Mouse (Mus musculus): ENCODE results near the gene Lzts3. TPM values are rescaled to one million over a fixed set of nuclear protein-coding genes. Genes with fewer than 3 reads are reported as not detected.
A peak's percentile ranks its signal among the peaks of the same experiment; 100 is the strongest.

Lzts3 gene
- not detected in 2 replicates for polyA plus RNA-seq (2012; ENCODE audit: insufficient read depth, insufficient read length, low replicate concordance, missing spikeins)

- Histone ChIP-seq H3K4me3 (ENCODE audit: insufficient read depth, low read depth, low read length) (peak within 1 kb of the TSS; percentile 87), H3K4me1 (ENCODE audit: control insufficient read depth, insufficient read depth, low read length) (peaks cover 9% of the 10 kb centered on the region), H3K27ac (ENCODE audit: insufficient read depth, low read depth, low read length) (0 out of 2 replicates have a peak within 1 kb of the TSS, but pooled peaks have one; percentile 13)
- TF ChIP-seq POLR2A (IDR thresholded peaks at IDR 0.05; ENCODE audit: insufficient read depth, low read depth, low read length) (peak; percentile 76), CTCF (IDR thresholded peaks at IDR 0.05; ENCODE audit: insufficient read depth, low read depth, low read length) (no peak)
- 3% methylated on average over 40 of the region's 40 CpGs for WGBS
Observed at GRCm38 (mm10) chr2:130642684-130643369, at the start of gene Lzts3. TSS of gene Lzts3 (minus strand) at chr2:130642803.

GRCm38 (mm10) chr2:130689011-130689410, 46.4 kb upstream of the Lzts3 start:
- no peak overlapping the region for H3K27ac ChIP-seq (ENCODE audit: insufficient read depth, low read depth, low read length)
- no peak for TF ChIP-seq POLR2A (IDR thresholded peaks at IDR 0.05; ENCODE audit: insufficient read depth, low read depth, low read length)
- no peak for TF ChIP-seq CTCF (IDR thresholded peaks at IDR 0.05; ENCODE audit: insufficient read depth, low read depth, low read length)
- H3K4me1 ChIP-seq (ENCODE audit: control insufficient read depth, insufficient read depth, low read length) = no peaks in the 10 kb centered on the region; the same call in 1 of the 2 replicates
- WGBS = 83% methylated on average over 2 of the region's 2 CpGs
- no peak overlapping the region for H3K4me3 ChIP-seq (ENCODE audit: insufficient read depth, low read depth, low read length)

GRCm38 (mm10) chr2:130685426-130685825, 42.8 kb upstream of the Lzts3 start:
- no peak overlapping the region for H3K27ac ChIP-seq (ENCODE audit: insufficient read depth, low read depth, low read length)
- no peak for TF ChIP-seq CTCF (IDR thresholded peaks at IDR 0.05; ENCODE audit: insufficient read depth, low read depth, low read length)
- no peak for TF ChIP-seq POLR2A (IDR thresholded peaks at IDR 0.05; ENCODE audit: insufficient read depth, low read depth, low read length)
- H3K4me1 ChIP-seq (ENCODE audit: control insufficient read depth, insufficient read depth, low read length) = no peaks in the 10 kb centered on the region
- no peak overlapping the region for H3K4me3 ChIP-seq (ENCODE audit: insufficient read depth, low read depth, low read length)
- 91% methylated on average over 9 of the region's 9 CpGs for WGBS

DNA sequence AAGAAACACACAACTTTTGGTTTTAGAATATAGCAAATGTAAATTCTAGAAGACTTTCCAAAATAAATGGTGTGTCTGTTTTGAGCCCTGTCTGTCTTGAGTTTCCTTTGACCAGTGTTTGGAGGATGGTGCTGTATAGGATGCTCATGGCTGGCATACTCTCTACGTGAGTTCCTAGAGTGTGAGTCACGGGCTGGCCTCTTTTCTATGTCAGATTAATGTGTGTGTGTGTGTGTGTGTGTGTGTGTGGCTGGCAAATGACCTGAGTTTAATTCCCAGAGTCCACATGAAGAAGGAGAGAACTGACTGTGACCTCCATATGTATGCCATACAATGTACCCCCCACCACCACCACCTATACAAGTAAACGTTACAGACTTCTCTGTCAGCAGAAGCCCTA, 38.9 kb upstream of the Lzts3 start:
- TF ChIP-seq POLR2A (IDR thresholded peaks at IDR 0.05; ENCODE audit: insufficient read depth, low read depth, low read length) = no peak
- TF ChIP-seq CTCF (IDR thresholded peaks at IDR 0.05; ENCODE audit: insufficient read depth, low read depth, low read length) = no peak
- Histone ChIP-seq H3K4me1 (ENCODE audit: control insufficient read depth, insufficient read depth, low read length) (no peaks in the 10 kb centered on the region), H3K27ac (ENCODE audit: insufficient read depth, low read depth, low read length) (no peak overlapping the region), H3K4me3 (ENCODE audit: insufficient read depth, low read depth, low read length) (no peak overlapping the region)
- WGBS = 75% methylated on average over 3 of the region's 3 CpGs

DNA sequence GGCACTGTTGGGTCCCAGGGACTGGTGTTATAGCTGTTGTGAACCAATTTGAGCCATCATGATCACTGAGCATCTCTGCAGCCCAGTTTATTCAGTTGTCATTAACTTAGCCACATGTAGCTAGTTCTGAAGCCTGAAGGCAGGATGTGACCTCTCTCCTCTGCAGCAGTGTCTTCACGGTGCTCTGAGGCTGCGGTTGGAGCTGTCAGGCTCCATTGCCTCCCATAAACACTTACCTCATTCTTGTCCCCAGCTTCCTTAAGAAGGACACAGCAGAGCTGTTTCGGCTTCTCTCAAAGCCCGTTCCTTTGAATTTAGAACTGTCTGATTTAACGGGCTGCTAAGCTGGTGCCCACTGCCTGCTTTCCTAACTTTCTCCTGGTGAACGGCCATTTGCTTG, 37.3 kb upstream of the Lzts3 start:
- TF ChIP-seq CTCF (IDR thresholded peaks at IDR 0.05; ENCODE audit: insufficient read depth, low read depth, low read length) (no peak), POLR2A (IDR thresholded peaks at IDR 0.05; ENCODE audit: insufficient read depth, low read depth, low read length) (no peak)
- no peak overlapping the region for H3K27ac ChIP-seq (ENCODE audit: insufficient read depth, low read depth, low read length)
- no peaks in the 10 kb centered on the region for H3K4me1 ChIP-seq (ENCODE audit: control insufficient read depth, insufficient read depth, low read length)
- H3K4me3 ChIP-seq (ENCODE audit: insufficient read depth, low read depth, low read length) = no peak overlapping the region
- 92% methylated on average over 6 of the region's 6 CpGs for WGBS

DNA sequence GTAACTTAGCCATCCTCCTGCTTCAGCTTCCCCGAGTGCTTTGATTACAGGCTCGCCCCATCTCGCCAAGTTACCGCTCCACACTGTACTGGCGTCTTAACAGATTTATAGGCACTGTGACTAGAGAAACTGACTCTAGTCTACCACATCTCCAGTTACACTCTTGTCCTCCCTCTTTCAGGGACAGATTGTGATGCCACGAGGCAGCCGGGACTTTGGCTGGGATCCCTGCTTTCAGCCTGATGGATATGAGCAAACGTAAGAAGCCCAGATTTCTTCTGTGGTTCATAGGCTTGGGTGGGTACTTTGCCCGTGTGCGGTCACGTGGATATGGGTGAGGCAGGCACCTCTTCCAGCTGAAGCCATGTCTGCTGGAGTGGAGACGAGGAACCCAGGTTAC, 36.6 kb upstream of the Lzts3 start:
- Histone ChIP-seq H3K4me1 (ENCODE audit: control insufficient read depth, insufficient read depth, low read length) (no peaks in the 10 kb centered on the region), H3K4me3 (ENCODE audit: insufficient read depth, low read depth, low read length) (no peak overlapping the region), H3K27ac (ENCODE audit: insufficient read depth, low read depth, low read length) (no peak overlapping the region)
- WGBS = 92% methylated on average over 12 of the region's 12 CpGs
- no peak for TF ChIP-seq POLR2A (IDR thresholded peaks at IDR 0.05; ENCODE audit: insufficient read depth, low read depth, low read length)
- TF ChIP-seq CTCF (IDR thresholded peaks at IDR 0.05; ENCODE audit: insufficient read depth, low read depth, low read length) = no peak

DNA sequence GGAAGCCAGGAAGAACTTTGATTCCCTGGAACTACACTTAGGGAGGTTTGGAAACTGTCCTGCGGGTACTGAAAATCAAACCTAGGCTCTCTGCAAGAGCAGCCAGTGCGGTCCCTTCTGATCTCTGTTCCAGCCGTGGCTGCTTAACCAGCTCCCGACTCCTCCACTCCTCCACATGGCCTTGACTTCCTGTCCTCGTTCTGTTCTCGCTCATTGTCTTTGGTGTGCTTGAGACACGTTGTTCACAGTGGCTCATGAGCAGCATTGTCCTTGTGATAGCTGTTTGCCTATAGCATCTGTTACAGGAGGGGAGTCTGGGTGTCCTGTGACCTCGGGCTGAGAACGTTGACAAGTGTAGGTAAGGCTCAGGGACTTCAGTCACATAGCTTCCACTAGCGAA, 34.6 kb upstream of the Lzts3 start:
- WGBS = 91% methylated on average over 10 of the region's 10 CpGs
- no peaks in the 10 kb centered on the region for H3K4me1 ChIP-seq (ENCODE audit: control insufficient read depth, insufficient read depth, low read length)
- no peak overlapping the region for H3K4me3 ChIP-seq (ENCODE audit: insufficient read depth, low read depth, low read length)
- no peak overlapping the region for H3K27ac ChIP-seq (ENCODE audit: insufficient read depth, low read depth, low read length)
- TF ChIP-seq CTCF (IDR thresholded peaks at IDR 0.05; ENCODE audit: insufficient read depth, low read depth, low read length) (no peak), POLR2A (IDR thresholded peaks at IDR 0.05; ENCODE audit: insufficient read depth, low read depth, low read length) (no peak)

GRCm38 (mm10) chr2:130667559-130667958, 25.0 kb upstream of the Lzts3 start, which contains the start of gene Itpa:
TSS of gene Itpa (plus strand) at chr2:130667610.
- peak; percentile 57 for TF ChIP-seq POLR2A (IDR thresholded peaks at IDR 0.05; ENCODE audit: insufficient read depth, low read depth, low read length)
- TF ChIP-seq CTCF (IDR thresholded peaks at IDR 0.05; ENCODE audit: insufficient read depth, low read depth, low read length) = peak; percentile 45
- H3K4me1 ChIP-seq (ENCODE audit: control insufficient read depth, insufficient read depth, low read length) = peaks cover 13% of the 10 kb centered on the region
- under 1% methylated on average over 31 of the region's 31 CpGs for WGBS
- peak within 1 kb of the TSS; percentile 34 for H3K27ac ChIP-seq (ENCODE audit: insufficient read depth, low read depth, low read length)
- H3K4me3 ChIP-seq (ENCODE audit: insufficient read depth, low read depth, low read length) = peak within 1 kb of the TSS; percentile 79

DNA sequence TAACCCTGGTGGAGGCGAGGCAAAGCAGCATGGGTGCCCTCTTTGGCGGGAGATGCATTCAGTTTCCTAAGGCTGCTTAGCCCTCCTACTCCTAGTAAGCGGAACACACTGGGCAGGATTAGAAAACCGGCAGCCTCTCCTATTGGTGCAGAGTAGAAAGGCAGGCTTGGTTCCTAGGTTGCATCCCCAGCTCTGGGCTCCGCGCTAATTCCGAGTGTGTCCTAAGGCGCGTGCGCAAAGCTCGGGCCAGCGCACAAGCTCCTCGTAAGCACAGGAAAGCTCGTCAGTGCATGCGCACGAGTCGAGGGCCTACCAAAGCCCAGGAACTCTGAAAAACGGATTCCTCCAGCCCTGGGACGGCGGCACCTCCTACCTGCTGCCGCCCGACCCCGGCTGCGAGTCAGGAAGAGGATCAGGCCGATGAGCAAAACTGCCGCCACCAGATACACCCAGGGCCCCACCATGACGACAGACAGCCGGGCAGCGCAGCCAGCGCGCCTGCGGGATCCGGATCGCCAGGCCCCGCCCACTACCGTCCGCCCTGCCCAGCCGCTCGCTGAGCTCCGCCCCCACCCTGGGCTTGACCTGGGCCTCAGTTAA, 21.6 kb upstream of the Lzts3 start, which contains the start of gene Ddrgk1:
TSS of gene Ddrgk1 (minus strand) at position 558 of the 600 bp plus-strand sequence.
- TF ChIP-seq CTCF (IDR thresholded peaks at IDR 0.05; ENCODE audit: insufficient read depth, low read depth, low read length) (no peak), POLR2A (IDR thresholded peaks at IDR 0.05; ENCODE audit: insufficient read depth, low read depth, low read length) (peak; percentile 89)
- H3K27ac ChIP-seq (ENCODE audit: insufficient read depth, low read depth, low read length) = peak within 1 kb of the TSS; percentile 100
- under 1% methylated on average over 40 of the region's 40 CpGs for WGBS

More for the DNA sequence above, 21.6 kb upstream of the Lzts3 start, which contains the start of gene Ddrgk1:
- Histone ChIP-seq H3K4me1 (ENCODE audit: control insufficient read depth, insufficient read depth, low read length) (peaks cover 18% of the 10 kb centered on the region), H3K4me3 (ENCODE audit: insufficient read depth, low read depth, low read length) (peak within 1 kb of the TSS; percentile 86)
